Mouse (Mus musculus) hindbrain, postnatal 0 days (tissue): Measurements from ENCODE around the gene Elmo1. TPM values are rescaled to one million over a fixed set of nuclear protein-coding genes. Genes with fewer than 3 reads are reported as not detected.

ENCODE experiments used
- ATAC-seq: fragments of 200-750 bp; cut with Nextera tagmentation; 2 replicates; pipeline ENCODE4 v1.8.0; 2017; ENCODE audit warnings: mild to moderate bottlenecking, moderate TSS enrichment, moderate library complexity
- DNase-seq: peaks from one replicate; pipeline ENCODE4 v3.0.0-alpha.2; 2015; ENCODE audit warnings: low spot score
- H3K27ac ChIP-seq: fragments of 300-500 bp; sonication (generic); 2 replicates; pipeline ENCODE4 v1.5.1; 2014; ENCODE audit warnings: mild to moderate bottlenecking
- H3K27me3 ChIP-seq: fragments of 300-500 bp; sonication (generic); 2 replicates; pipeline ENCODE4 v1.6.1; 2014; ENCODE audit warnings: low read length, mixed read lengths; ENCODE audit not compliant: insufficient read depth
- H3K36me3 ChIP-seq: fragments of 300-500 bp; sonication (generic); 2 replicates; pipeline ENCODE4 v1.6.1; 2014; ENCODE audit warnings: low read length, mixed read lengths; ENCODE audit not compliant: insufficient read depth
- H3K4me1 ChIP-seq: fragments of 300-500 bp; sonication (generic); 2 replicates; pipeline ENCODE4 v1.6.1; 2014; ENCODE audit warnings: antibody characterized with exemption, low read length, mixed read lengths; ENCODE audit not compliant: insufficient read depth
- H3K4me2 ChIP-seq: fragments of 300-500 bp; sonication (generic); 2 replicates; pipeline ENCODE4 v1.6.1; 2014; ENCODE audit warnings: low read depth, mild to moderate bottlenecking, low read length, moderate library complexity, mixed read lengths
- H3K4me3 ChIP-seq: fragments of 300-500 bp; sonication (generic); 2 replicates; pipeline ENCODE4 v1.5.1; 2014; ENCODE audit warnings: low read length
- H3K9ac ChIP-seq: fragments of 300-500 bp; sonication (generic); replicated peaks from 2 replicates; pipeline ENCODE4 v1.6.1; 2014; ENCODE audit warnings: mild to moderate bottlenecking, low read length, moderate library complexity, mixed read lengths
- H3K9me3 ChIP-seq: fragments of 300-500 bp; sonication (generic); 2 replicates; pipeline ENCODE4 v1.6.1; 2016; ENCODE audit warnings: low read length, mixed read lengths
- CTCF ChIP-seq: IDR thresholded peaks from 2 replicates; pipeline ENCODE4 v1.5.1; 2016; ENCODE audit warnings: antibody characterized with exemption, control low read depth, low read depth
- WGBS: fragments of 180-500 bp; shearing (Covaris S2); extraction: QIAGEN DNeasy Blood & Tissue Kit; methylation state at CpG from one replicate; pipeline ENCODE4 v1.1.7; 2014; 5-methylcytosine and 5-hydroxymethylcytosine counted together
- polyA plus RNA-seq: library from polyadenylated mRNA; unstranded; fragments of >200 nt; fragmentation: Nextera tagmentation; extraction: Ambion mirVana; gene quantifications from 2 replicates; pipeline ENCODE4 v1.2.1, GENCODE M21; 2015
- total RNA-seq: library from RNA; depleted of rRNA; stranded (reverse); fragments of >200 nt; gene quantifications from 2 replicates; pipeline ENCODE4 v1.2.3, GENCODE M21; 2014

Gene Elmo1
- total and polyA plus RNA-seq, 2 experiments from 2014 or later: 35.8 to 37.5 TPM

DNA sequence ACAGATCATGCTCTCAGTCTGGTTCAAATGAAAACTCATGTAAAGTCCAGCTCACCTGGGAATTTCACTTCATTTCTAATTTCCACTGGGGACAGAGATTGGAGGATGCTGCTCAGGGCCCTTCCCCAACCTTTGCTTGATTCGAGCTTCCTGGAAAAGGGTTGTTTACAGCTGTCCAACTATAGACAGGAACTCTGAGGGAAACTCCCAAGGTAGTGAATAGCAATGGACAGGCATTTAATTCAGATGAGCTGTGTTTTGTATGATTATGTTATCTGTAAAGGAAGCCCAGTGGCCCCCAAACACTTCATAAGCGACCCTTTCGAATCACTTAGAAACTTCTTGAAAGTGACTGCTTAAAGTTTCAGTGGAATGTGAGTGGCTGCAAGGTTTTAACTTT lies 10.0 kb downstream of the Elmo1 start:
- Histone ChIP-seq H3K4me1 (no peaks in the 10 kb centered on the region), H3K27ac (no peak overlapping the region)
- no peak for ATAC-seq

DNA sequence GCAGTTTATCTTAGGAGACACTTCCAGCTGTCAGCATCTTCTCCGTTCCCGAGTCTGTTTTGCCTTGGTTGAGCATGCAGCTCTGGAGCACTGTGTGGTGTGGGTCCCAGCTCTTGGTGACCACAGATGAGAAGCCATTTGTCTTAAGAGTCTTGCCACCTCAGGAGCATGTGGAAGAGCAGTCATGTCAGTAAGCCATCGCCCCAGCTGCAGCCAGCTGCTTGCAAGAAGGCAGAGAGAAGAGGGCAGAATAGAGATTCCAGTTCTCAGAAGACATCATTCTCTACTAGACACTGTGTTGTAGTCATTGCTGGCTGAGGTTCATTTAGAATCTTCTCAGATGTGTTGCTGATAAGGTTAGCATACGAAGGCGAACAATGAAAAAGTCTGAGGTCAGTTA lies 11.3 kb downstream of the Elmo1 start:
- Histone ChIP-seq H3K36me3 (no peaks in the 10 kb centered on the region), H3K9me3 (no peaks in the 10 kb centered on the region), H3K27ac (no peak overlapping the region), H3K4me3 (no peak overlapping the region), H3K9ac (no peak overlapping the region), H3K27me3 (no peaks in the 10 kb centered on the region), H3K4me2 (no peak overlapping the region), H3K4me1 (no peaks in the 10 kb centered on the region)
- no peak for ATAC-seq
- WGBS: 94% methylated on average over 5 of the region's 5 CpGs
- DNase-seq: no peak
- TF ChIP-seq CTCF: no peak

More for the DNA sequence above, 10.0 kb downstream of the Elmo1 start:
- no peak for DNase-seq
- WGBS: 74% methylated on average over 3 of the region's 3 CpGs
- H3K36me3 ChIP-seq: no peaks in the 10 kb centered on the region
- H3K9me3 ChIP-seq: no peaks in the 10 kb centered on the region
- no peaks in the 10 kb centered on the region for H3K27me3 ChIP-seq
- TF ChIP-seq CTCF: no peak
- H3K4me3 ChIP-seq: no peak overlapping the region
- H3K4me2 ChIP-seq: no peak overlapping the region
- H3K9ac ChIP-seq: no peak overlapping the region

- Histone ChIP-seq H3K4me1 (no peaks in the 10 kb centered on the region), H3K9ac (no peak overlapping the region), H3K9me3 (no peaks in the 10 kb centered on the region), H3K4me3 (no peak overlapping the region), H3K36me3 (no peaks in the 10 kb centered on the region), H3K27ac (no peak overlapping the region), H3K4me2 (no peak overlapping the region), H3K27me3 (no peaks in the 10 kb centered on the region)
- no peak for DNase-seq
- no peak for TF ChIP-seq CTCF
- WGBS: 65% methylated on average over 2 of the region's 2 CpGs
- ATAC-seq: no peak
Observed at GRCm38 (mm10) chr13:20104791-20105190, 14.4 kb downstream of the Elmo1 start.

GRCm38 (mm10) chr13:20105996-20106395 lies 15.6 kb downstream of the Elmo1 start:
- ATAC-seq: no peak
- Histone ChIP-seq H3K27me3 (no peaks in the 10 kb centered on the region), H3K4me2 (no peak overlapping the region), H3K4me1 (no peaks in the 10 kb centered on the region), H3K9me3 (no peaks in the 10 kb centered on the region), H3K36me3 (no peaks in the 10 kb centered on the region), H3K27ac (no peak overlapping the region), H3K4me3 (no peak overlapping the region), H3K9ac (no peak overlapping the region)
- DNase-seq: no peak
- no peak for TF ChIP-seq CTCF
- WGBS: 87% methylated on average over 2 of the region's 2 CpGs

- no peaks in the 10 kb centered on the region for H3K27me3 ChIP-seq
- 87% methylated on average over 5 of the region's 5 CpGs for WGBS
- no peaks in the 10 kb centered on the region for H3K36me3 ChIP-seq
- DNase-seq: no peak
- H3K9ac ChIP-seq: no peak overlapping the region
- TF ChIP-seq CTCF: no peak
- no peaks in the 10 kb centered on the region for H3K4me1 ChIP-seq
- no peak overlapping the region for H3K27ac ChIP-seq
- no peak for ATAC-seq
- no peak overlapping the region for H3K4me3 ChIP-seq
- no peak overlapping the region for H3K4me2 ChIP-seq
- H3K9me3 ChIP-seq: no peaks in the 10 kb centered on the region
Observed at GRCm38 (mm10) chr13:20107953-20108498, 17.6 kb downstream of the Elmo1 start.

GRCm38 (mm10) chr13:20108956-20109355 lies 18.6 kb downstream of the Elmo1 start:
- Histone ChIP-seq H3K9ac (no peak overlapping the region), H3K36me3 (no peaks in the 10 kb centered on the region), H3K4me3 (no peak overlapping the region), H3K9me3 (no peaks in the 10 kb centered on the region), H3K4me2 (no peak overlapping the region), H3K4me1 (no peaks in the 10 kb centered on the region), H3K27me3 (no peaks in the 10 kb centered on the region), H3K27ac (no peak overlapping the region)
- 51% methylated on average over 10 of the region's 10 CpGs for WGBS
- no peak for ATAC-seq
- no peak for DNase-seq
- TF ChIP-seq CTCF: no peak

GRCm38 (mm10) chr13:20109446-20109845 lies 19.1 kb downstream of the Elmo1 start:
- no peaks in the 10 kb centered on the region for H3K9me3 ChIP-seq
- no peak overlapping the region for H3K27ac ChIP-seq
- ATAC-seq: no peak
- H3K4me1 ChIP-seq: no peaks in the 10 kb centered on the region
- no peak overlapping the region for H3K4me2 ChIP-seq
- no peak for TF ChIP-seq CTCF
- H3K4me3 ChIP-seq: no peak overlapping the region
- H3K36me3 ChIP-seq: no peaks in the 10 kb centered on the region
- no peak overlapping the region for H3K9ac ChIP-seq
- 51% methylated on average over 2 of the region's 2 CpGs for WGBS
- no peaks in the 10 kb centered on the region for H3K27me3 ChIP-seq
- DNase-seq: no peak
